27 mouse cellular contexts compared by ENCODE assay signal in genomic region chr10:117779581-117780305, GRCm38 (mm10). TPM values are rescaled to one million over a fixed set of nuclear protein-coding genes. Genes with fewer than 3 reads are reported as not detected.
DNase-seq lines count a peak whose midpoint lies in the region; ATAC-seq lines count a peak whose summit lies in the region.
"Had no signal": no experiment of that assay in that cellular context is flagged by ENCODE, and none has a peak within 500 bp of the region (broad histone marks: within the 10 kb centered on the region; RNA-seq: fewer than 3 reads in every experiment).

No protein-coding gene starts in this region.

- no peak overlapping the region for H3K9ac ChIP-seq in midbrain, embryonic 11.5 days (ENCODE audit: low read length)
- H3K9ac ChIP-seq in midbrain, embryonic 15.5 days: no peak overlapping the region
- H3K9ac ChIP-seq: embryonic facial prominence, embryonic 12.5 days; embryonic facial prominence, embryonic 15.5 days; forebrain, postnatal 0 days; heart, embryonic 12.5 days; heart, embryonic 15.5 days; hindbrain, embryonic 15.5 days; intestine, embryonic 15.5 days had no signal

- no peaks in the 10 kb centered on the region for H3K4me1 ChIP-seq in midbrain, embryonic 11.5 days (ENCODE audit: control insufficient read depth, insufficient read depth, low read length)
- H3K4me1 ChIP-seq in midbrain, embryonic 15.5 days: no peaks in the 10 kb centered on the region
- H3K4me1 ChIP-seq: embryonic facial prominence, embryonic 12.5 days; embryonic facial prominence, embryonic 15.5 days; heart, embryonic 12.5 days; heart, embryonic 15.5 days; hindbrain, embryonic 15.5 days; intestine, embryonic 15.5 days had no signal

- H3K36me3 ChIP-seq in midbrain, embryonic 11.5 days (ENCODE audit: control insufficient read depth, insufficient read depth, low read length): peaks cover 25% of the 10 kb centered on the region
- peaks cover 31% of the 10 kb centered on the region; the same call in 1 of the 2 replicates for H3K36me3 ChIP-seq in midbrain, embryonic 15.5 days (replicated peaks)
- H3K36me3 ChIP-seq in splenic B cell, adult 2 months (ENCODE audit: control insufficient read depth, insufficient read depth, low read length, poor library complexity, severe bottlenecking): peaks cover 8% of the 10 kb centered on the region; the same call in 1 of the 2 replicates

- H3K27ac ChIP-seq in midbrain, embryonic 11.5 days (ENCODE audit: low read depth, low read length): no peak overlapping the region
- H3K27ac ChIP-seq in midbrain, embryonic 15.5 days: no peak overlapping the region
- H3K27ac ChIP-seq: embryonic facial prominence, embryonic 12.5 days; embryonic facial prominence, embryonic 15.5 days; gastrocnemius, adult 2 months; heart, embryonic 15.5 days; hindbrain, embryonic 15.5 days; intestine, embryonic 15.5 days had no signal

- DNase-seq in midbrain, embryonic 11.5 days (ENCODE audit: low spot score, missing footprints): peak; percentile 62
- peak; percentile 20 for DNase-seq in splenic B cell, adult 2 months (ENCODE audit: low read depth, low spot score)
- no peak for DNase-seq in liver
- DNase-seq: adrenal gland, adult 8-10 months; adrenal gland, postnatal 25 days; B cell, adult 2 months; cerebellum, adult 18-20 months; cerebellum, adult 9-10 months; cerebellum, postnatal 14 days; forebrain, postnatal 0 days; gastrocnemius, adult 2 months; gastrocnemius, postnatal 14 days; heart, adult 18-20 months; heart, postnatal 10 days; heart, postnatal 4 days had no signal

- 92% methylated on average over 8 of the region's 8 CpGs for WGBS in midbrain, embryonic 11.5 days
- 92% methylated on average over 8 of the region's 8 CpGs for WGBS in midbrain, embryonic 15.5 days

- H3K4me3 ChIP-seq in midbrain, embryonic 11.5 days (ENCODE audit: low read depth, low read length): no peak overlapping the region
- H3K4me3 ChIP-seq in midbrain, embryonic 15.5 days: no peak overlapping the region
- H3K4me3 ChIP-seq: embryonic facial prominence, embryonic 12.5 days; embryonic facial prominence, embryonic 15.5 days; gastrocnemius, adult 2 months; heart, embryonic 12.5 days; heart, embryonic 15.5 days; hindbrain, embryonic 15.5 days; intestine, embryonic 15.5 days had no signal

- no peak for ATAC-seq in midbrain, embryonic 11.5 days (ENCODE audit: low FRiP score)
- ATAC-seq in midbrain, embryonic 15.5 days (replicated peaks): no peak
- peak; percentile 31 for ATAC-seq in granulocyte monocyte progenitor cell, adult 5-6 weeks (replicated peaks; ENCODE audit: poor library complexity, severe bottlenecking)
- ATAC-seq in cerebellum, adult (ENCODE audit: insufficient number of reproducible peaks, low FRiP score, low TSS enrichment): no peak
- ATAC-seq: forebrain, embryonic 14.5 days; forebrain, postnatal 0 days; intestine, embryonic 15.5 days had no signal

- H3K9me3 ChIP-seq in midbrain, embryonic 11.5 days (ENCODE audit: control insufficient read depth, low read length): no peaks in the 10 kb centered on the region
- H3K9me3 ChIP-seq in midbrain, embryonic 15.5 days: no peaks in the 10 kb centered on the region
- H3K9me3 ChIP-seq: embryonic facial prominence, embryonic 12.5 days; embryonic facial prominence, embryonic 15.5 days; G1E; heart, embryonic 12.5 days; heart, embryonic 15.5 days; hindbrain, embryonic 15.5 days; intestine, embryonic 15.5 days had no signal

- no peak overlapping the region for H3K4me2 ChIP-seq in midbrain, embryonic 11.5 days
- H3K4me2 ChIP-seq in midbrain, embryonic 15.5 days: no peak overlapping the region
- H3K4me2 ChIP-seq: embryonic facial prominence, embryonic 12.5 days; embryonic facial prominence, embryonic 15.5 days; heart, embryonic 12.5 days; heart, embryonic 15.5 days; hindbrain, embryonic 15.5 days; intestine, embryonic 15.5 days had no signal

- no peaks in the 10 kb centered on the region for H3K27me3 ChIP-seq in midbrain, embryonic 11.5 days (ENCODE audit: control insufficient read depth, insufficient read depth, low read length)
- no peaks in the 10 kb centered on the region for H3K27me3 ChIP-seq in midbrain, embryonic 15.5 days (replicated peaks)
- H3K27me3 ChIP-seq in splenic B cell, adult 2 months (ENCODE audit: control insufficient read depth, insufficient read depth, low read length, poor library complexity, severe bottlenecking): no peaks in the 10 kb centered on the region
- H3K27me3 ChIP-seq: CH12.LX; embryonic facial prominence, embryonic 12.5 days; embryonic facial prominence, embryonic 15.5 days; heart, embryonic 12.5 days; heart, embryonic 15.5 days; hindbrain, embryonic 15.5 days; intestine, embryonic 15.5 days had no signal

RNA-seq across cellular contexts. Expression of gene Nup107, which starts 12.8 kb away (rescaled TPM):
- polyA plus RNA-seq in midbrain, embryonic 11.5 days (2014; fragmentation: Nextera tagmentation; extraction: Ambion mirVana): 95.1 and 99.0 TPM in 2 replicates
- polyA plus RNA-seq in midbrain, embryonic 15.5 days (2015; fragmentation: Nextera tagmentation; extraction: Ambion mirVana): 33.7 and 34.7 TPM in 2 replicates
- total RNA-seq in granulocyte monocyte progenitor cell, adult 5-6 weeks (2014; fragmentation: Nextera tagmentation): 76.8 and 93.4 TPM in 2 replicates
- 153 and 182 TPM in 2 replicates for total RNA-seq in granulocyte monocyte progenitor cell, adult 5-6 weeks (2017)

RNA-seq across cellular contexts. Expression of gene Slc35e3, which starts 33.6 kb away (rescaled TPM):
- polyA plus RNA-seq in midbrain, embryonic 11.5 days (2014; fragmentation: Nextera tagmentation; extraction: Ambion mirVana): 21.4 TPM in 2 replicates
- 34.4 and 37.1 TPM in 2 replicates for polyA plus RNA-seq in midbrain, embryonic 15.5 days (2015; fragmentation: Nextera tagmentation; extraction: Ambion mirVana)
- 6.1 and 12.7 TPM in 2 replicates for total RNA-seq in granulocyte monocyte progenitor cell, adult 5-6 weeks (2014; fragmentation: Nextera tagmentation)
- total RNA-seq in granulocyte monocyte progenitor cell, adult 5-6 weeks (2017): 14.4 and 18.9 TPM in 2 replicates
